Mouse (Mus musculus): Measurements from ENCODE around the gene Zfp648.

Zfp648 gene

DNA sequence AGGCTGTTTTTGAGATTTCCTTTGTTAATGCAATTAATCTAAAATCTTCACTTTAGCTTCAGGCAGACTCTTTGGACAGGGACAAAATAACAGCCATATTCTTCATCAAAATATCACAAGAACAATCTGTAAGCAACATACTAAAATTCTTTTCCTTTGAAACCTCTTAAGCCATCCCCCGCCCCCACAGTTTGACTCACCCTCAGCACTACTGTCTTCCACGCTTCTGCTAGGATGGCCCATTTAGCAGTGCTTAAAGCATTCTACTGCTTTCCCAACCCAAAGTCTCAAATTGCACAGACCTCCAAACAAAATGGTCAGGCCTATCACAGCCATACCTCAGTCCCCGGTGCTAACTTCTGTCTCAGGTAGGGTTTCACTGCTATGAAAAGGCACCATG is 19.6 kb downstream of the Zfp648 start:
- no peak for DNase-seq

GRCm38 (mm10) chr1:154223807-154224207 is 22.8 kb downstream of the Zfp648 start:
- DNase-seq = peak; percentile 68

DNA sequence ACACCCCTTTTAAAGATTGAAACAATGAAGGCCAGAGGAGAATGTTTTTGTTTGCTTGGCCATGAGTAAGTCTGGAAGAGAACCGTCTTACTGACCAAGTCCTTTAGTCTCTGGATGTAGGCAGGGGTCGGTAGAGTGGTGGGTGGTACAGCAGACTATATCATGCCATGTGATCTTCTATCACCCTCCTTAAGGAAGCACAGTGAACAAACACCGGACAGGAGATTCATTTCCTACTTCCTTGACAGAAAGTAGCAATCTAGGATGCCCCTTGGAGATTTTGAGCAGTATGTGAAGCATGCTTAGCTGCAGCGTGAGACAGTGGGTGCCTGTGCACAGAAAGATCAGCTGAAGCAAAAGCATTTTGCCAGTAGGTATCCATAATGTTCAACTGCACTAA is 31.6 kb downstream of the Zfp648 start:
- DNase-seq = no peak

DNA sequence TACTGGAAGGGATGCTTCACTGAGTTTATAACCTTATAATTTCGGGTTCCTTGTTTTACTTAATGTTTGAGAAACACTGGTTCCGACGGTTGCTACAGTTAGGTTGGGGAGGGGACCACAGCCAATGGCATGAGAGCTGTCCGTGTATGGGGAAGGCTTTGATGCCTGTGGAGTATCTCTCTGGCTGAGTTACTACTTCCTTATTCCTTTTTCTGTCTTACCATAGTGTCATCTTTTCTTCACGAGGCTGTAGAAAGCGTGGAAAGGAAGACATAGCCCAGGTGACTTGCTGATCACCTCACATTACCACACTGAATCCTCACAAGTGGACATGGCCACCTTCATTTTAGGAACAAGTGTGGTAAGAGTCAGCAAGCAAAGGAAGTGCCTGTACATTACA is 32.0 kb downstream of the Zfp648 start:
- DNase-seq = no peak

DNA sequence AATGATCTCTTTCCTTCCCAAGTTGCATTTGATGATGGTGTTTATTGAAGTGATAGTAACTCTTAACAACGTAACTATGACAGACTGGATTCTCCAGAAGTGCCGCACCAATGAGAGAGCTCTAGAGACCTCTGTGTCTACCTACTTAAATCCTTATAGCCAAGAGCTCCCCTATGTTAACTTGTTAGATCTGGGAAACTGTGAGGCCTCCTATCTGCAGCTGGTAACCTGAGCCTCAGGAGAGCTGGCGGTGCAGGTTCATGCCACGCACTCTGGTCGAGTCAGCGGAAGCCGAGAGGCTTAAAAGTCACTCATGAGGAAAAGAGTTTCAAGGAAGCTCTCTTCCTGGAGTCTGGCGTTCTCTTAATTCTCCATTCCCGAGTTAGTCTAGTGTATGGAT is 33.8 kb downstream of the Zfp648 start:
- no peak for DNase-seq

GRCm38 (mm10) chr1:154238876-154239275 is 37.9 kb downstream of the Zfp648 start:
- peak; percentile 25 for DNase-seq

DNA sequence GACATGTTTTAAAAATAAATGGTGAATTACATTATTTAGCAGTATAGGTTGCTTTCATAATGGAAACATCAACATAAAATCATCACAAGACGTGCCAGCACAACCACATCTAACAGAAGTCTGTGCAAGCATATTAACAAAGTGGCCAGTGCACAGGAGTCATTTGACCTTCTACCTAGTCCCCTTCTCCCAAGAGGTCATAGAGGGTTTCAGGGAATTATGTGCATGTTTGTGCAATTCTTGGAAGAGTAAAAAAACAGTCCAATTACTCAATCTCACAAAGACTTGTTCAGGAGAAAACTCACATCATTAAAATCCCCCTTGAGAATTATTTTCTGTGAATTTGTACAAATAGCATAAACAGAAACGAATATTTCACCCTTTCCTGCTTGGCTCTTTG is 50.2 kb downstream of the Zfp648 start:
- no peak for DNase-seq

- no peak for DNase-seq
Measured at GRCm38 (mm10) chr1:154252739-154253138, 51.8 kb downstream of the Zfp648 start.

All from retina, postnatal 1 day (tissue).